Mouse (Mus musculus): ENCODE data around the gene Etnk1. TPM values are rescaled to one million over a fixed set of nuclear protein-coding genes. Genes with fewer than 3 reads are reported as not detected.

Gene Etnk1
- polyA plus RNA-seq, 1 experiment from 2014 or later = 14.5 TPM

GRCm38 (mm10) chr6:143180511-143180910 is 13.5 kb downstream of the Etnk1 start:
- Histone ChIP-seq H3K9ac (ENCODE audit: low read depth, low read length) (no peak overlapping the region), H3K27ac (ENCODE audit: low read depth, low read length) (no peak overlapping the region), H3K4me3 (ENCODE audit: low read depth, low read length) (no peak overlapping the region), H3K4me1 (replicated peaks; ENCODE audit: control insufficient read depth, insufficient read depth, low read length) (no peaks in the 10 kb centered on the region), H3K27me3 (replicated peaks; ENCODE audit: control insufficient read depth, insufficient read depth, low read length) (no peaks in the 10 kb centered on the region), H3K4me2 (replicated peaks; ENCODE audit: low read depth) (no peak overlapping the region), H3K36me3 (ENCODE audit: control insufficient read depth, insufficient read depth) (peaks cover 39% of the 10 kb centered on the region), H3K9me3 (ENCODE audit: control insufficient read depth) (no peaks in the 10 kb centered on the region)
- ATAC-seq = no peak
- WGBS = 84% methylated on average over 14 of the region's 14 CpGs
- no peak for TF ChIP-seq CTCF (IDR thresholded peaks at IDR 0.05; ENCODE audit: low read depth)

DNA sequence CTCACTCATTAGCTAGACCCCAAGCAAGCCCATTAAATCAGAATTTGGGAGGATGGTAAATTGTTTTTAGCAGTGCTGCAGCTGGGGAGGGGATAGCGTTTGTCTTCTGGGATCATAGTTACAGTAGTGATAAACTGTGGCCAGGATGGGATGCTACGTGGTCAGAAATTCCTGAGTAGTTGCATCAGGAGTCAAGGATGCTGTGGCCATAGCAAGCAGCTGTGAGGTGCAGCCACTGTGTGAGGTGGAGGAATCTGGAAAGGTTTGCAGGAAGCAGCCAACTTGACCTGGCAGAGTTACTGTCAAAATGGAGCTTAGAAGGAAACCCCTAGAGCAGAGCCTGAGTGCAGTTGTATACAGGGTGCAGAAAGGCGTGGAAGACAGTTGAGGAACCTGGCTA is 17.1 kb downstream of the Etnk1 start:
- peaks cover 46% of the 10 kb centered on the region for H3K36me3 ChIP-seq (ENCODE audit: control insufficient read depth, insufficient read depth)
- TF ChIP-seq CTCF (IDR thresholded peaks at IDR 0.05; ENCODE audit: low read depth) = no peak
- no peaks in the 10 kb centered on the region for H3K27me3 ChIP-seq (replicated peaks; ENCODE audit: control insufficient read depth, insufficient read depth, low read length)
- H3K4me2 ChIP-seq (replicated peaks; ENCODE audit: low read depth) = no peak overlapping the region
- no peak overlapping the region for H3K9ac ChIP-seq (ENCODE audit: low read depth, low read length)
- ATAC-seq = no peak
- no peak overlapping the region for H3K4me3 ChIP-seq (ENCODE audit: low read depth, low read length)
- no peaks in the 10 kb centered on the region for H3K9me3 ChIP-seq (ENCODE audit: control insufficient read depth)
- H3K27ac ChIP-seq (ENCODE audit: low read depth, low read length) = no peak overlapping the region
- no peaks in the 10 kb centered on the region for H3K4me1 ChIP-seq (replicated peaks; ENCODE audit: control insufficient read depth, insufficient read depth, low read length)
- 81% methylated on average over 3 of the region's 3 CpGs for WGBS

- Histone ChIP-seq H3K9me3 (ENCODE audit: control insufficient read depth) (no peaks in the 10 kb centered on the region), H3K27ac (ENCODE audit: low read depth, low read length) (no peak overlapping the region), H3K9ac (ENCODE audit: low read depth, low read length) (no peak overlapping the region), H3K36me3 (ENCODE audit: control insufficient read depth, insufficient read depth) (peaks cover 46% of the 10 kb centered on the region), H3K4me3 (ENCODE audit: low read depth, low read length) (no peak overlapping the region), H3K27me3 (replicated peaks; ENCODE audit: control insufficient read depth, insufficient read depth, low read length) (no peaks in the 10 kb centered on the region), H3K4me2 (replicated peaks; ENCODE audit: low read depth) (no peak overlapping the region), H3K4me1 (replicated peaks; ENCODE audit: control insufficient read depth, insufficient read depth, low read length) (no peaks in the 10 kb centered on the region)
- peak; percentile 63 for TF ChIP-seq CTCF (IDR thresholded peaks at IDR 0.05; ENCODE audit: low read depth)
- no peak for ATAC-seq
- WGBS = 70% methylated on average over 5 of the region's 5 CpGs
Measured at GRCm38 (mm10) chr6:143184745-143185144, 17.7 kb downstream of the Etnk1 start.

GRCm38 (mm10) chr6:143190838-143191476 is 23.9 kb downstream of the Etnk1 start:
- Histone ChIP-seq H3K27me3 (replicated peaks; ENCODE audit: control insufficient read depth, insufficient read depth, low read length) (no peaks in the 10 kb centered on the region), H3K4me1 (replicated peaks; ENCODE audit: control insufficient read depth, insufficient read depth, low read length) (no peaks in the 10 kb centered on the region), H3K4me2 (replicated peaks; ENCODE audit: low read depth) (no peak overlapping the region), H3K4me3 (ENCODE audit: low read depth, low read length) (no peak overlapping the region), H3K27ac (ENCODE audit: low read depth, low read length) (no peak overlapping the region), H3K9me3 (ENCODE audit: control insufficient read depth) (no peaks in the 10 kb centered on the region), H3K36me3 (ENCODE audit: control insufficient read depth, insufficient read depth) (peaks cover 18% of the 10 kb centered on the region), H3K9ac (ENCODE audit: low read depth, low read length) (no peak overlapping the region)
- TF ChIP-seq CTCF (IDR thresholded peaks at IDR 0.05; ENCODE audit: low read depth) = no peak
- ATAC-seq = no peak
- WGBS = 50% methylated on average over 7 of the region's 7 CpGs

DNA sequence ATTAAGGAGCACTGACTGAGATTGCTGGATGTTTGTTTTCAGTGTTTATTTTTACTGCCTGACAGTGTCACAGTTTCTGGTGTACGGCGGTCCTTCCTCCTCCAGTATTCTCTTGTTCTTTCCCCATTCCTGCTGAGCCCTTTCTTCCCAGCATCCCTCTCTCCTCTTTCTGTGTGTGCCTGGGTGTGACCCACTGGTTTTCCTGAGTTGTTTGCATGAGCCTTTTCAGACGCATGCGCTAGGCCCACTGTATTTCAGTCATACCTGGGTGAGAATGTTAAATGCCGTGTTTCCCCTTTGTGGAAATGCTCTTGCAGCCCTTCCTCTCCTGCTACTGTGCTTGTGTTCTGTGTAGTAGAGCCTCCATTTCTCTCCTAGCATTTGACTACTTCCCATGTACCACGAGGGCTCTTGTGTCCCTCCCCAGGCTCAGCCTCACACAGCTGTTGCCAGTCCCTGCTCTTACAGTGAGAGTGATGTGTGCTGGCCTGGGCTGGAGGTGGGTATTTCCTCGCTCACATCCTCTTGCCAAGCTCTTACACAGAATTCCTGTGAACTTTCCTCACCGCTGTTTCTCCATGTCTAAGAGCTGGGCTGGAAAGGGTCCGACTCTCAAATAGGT is 24.6 kb downstream of the Etnk1 start:
- H3K27ac ChIP-seq (ENCODE audit: low read depth, low read length) = no peak overlapping the region
- WGBS = 68% methylated on average over 9 of the region's 9 CpGs
- TF ChIP-seq CTCF (IDR thresholded peaks at IDR 0.05; ENCODE audit: low read depth) = no peak
- ATAC-seq = no peak
- peaks cover 23% of the 10 kb centered on the region for H3K36me3 ChIP-seq (ENCODE audit: control insufficient read depth, insufficient read depth)
- H3K9me3 ChIP-seq (ENCODE audit: control insufficient read depth) = no peaks in the 10 kb centered on the region
- no peak overlapping the region for H3K4me3 ChIP-seq (ENCODE audit: low read depth, low read length)
- H3K4me2 ChIP-seq (replicated peaks; ENCODE audit: low read depth) = no peak overlapping the region
- no peak overlapping the region for H3K9ac ChIP-seq (ENCODE audit: low read depth, low read length)
- H3K4me1 ChIP-seq (replicated peaks; ENCODE audit: control insufficient read depth, insufficient read depth, low read length) = no peaks in the 10 kb centered on the region
- no peaks in the 10 kb centered on the region for H3K27me3 ChIP-seq (replicated peaks; ENCODE audit: control insufficient read depth, insufficient read depth, low read length)

DNA sequence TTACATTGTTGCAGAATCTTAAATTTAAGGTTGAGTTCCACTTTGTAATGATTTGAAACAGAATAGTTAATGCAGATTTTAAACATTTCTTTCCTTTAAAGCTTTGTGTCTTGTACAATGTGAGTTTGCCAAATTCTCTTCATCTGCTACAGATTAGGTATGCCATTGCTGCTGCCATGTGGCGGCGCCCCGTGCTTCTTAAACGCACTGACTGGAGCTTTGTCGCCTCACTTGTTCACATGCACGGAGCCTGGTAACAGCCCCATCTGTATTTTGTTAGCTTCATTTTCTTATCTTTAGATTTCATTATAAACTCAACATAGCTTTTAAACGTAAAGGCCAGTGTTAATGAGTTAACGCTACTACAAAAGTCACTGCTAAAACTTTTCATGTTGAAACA is 25.7 kb downstream of the Etnk1 start:
- TF ChIP-seq CTCF (IDR thresholded peaks at IDR 0.05; ENCODE audit: low read depth) = no peak
- H3K4me3 ChIP-seq (ENCODE audit: low read depth, low read length) = no peak overlapping the region
- no peak overlapping the region for H3K27ac ChIP-seq (ENCODE audit: low read depth, low read length)
- no peak overlapping the region for H3K9ac ChIP-seq (ENCODE audit: low read depth, low read length)
- H3K36me3 ChIP-seq (ENCODE audit: control insufficient read depth, insufficient read depth) = peaks cover 30% of the 10 kb centered on the region
- H3K4me2 ChIP-seq (replicated peaks; ENCODE audit: low read depth) = no peak overlapping the region
- no peaks in the 10 kb centered on the region for H3K9me3 ChIP-seq (ENCODE audit: control insufficient read depth)
- WGBS = 80% methylated on average over 8 of the region's 8 CpGs
- H3K27me3 ChIP-seq (replicated peaks; ENCODE audit: control insufficient read depth, insufficient read depth, low read length) = no peaks in the 10 kb centered on the region
- H3K4me1 ChIP-seq (replicated peaks; ENCODE audit: control insufficient read depth, insufficient read depth, low read length) = no peaks in the 10 kb centered on the region
- no peak for ATAC-seq
